Mouse (Mus musculus) embryo, embryonic 10 days (tissue): ENCODE measurements around the gene Flnb.
A peak's percentile ranks its signal among the peaks of the same experiment; 100 is the strongest.

Experiments
- DNase-seq: peaks from one replicate; pipeline ENCODE4 v3.0.0-alpha.2; 2015; ENCODE audit warnings: low spot score

The Flnb gene

GRCm38 (mm10) chr14:7817770-7818462 is at the start of gene Flnb:
Gene Flnb (plus strand): TSS chr14:7817957.
- peak; percentile 97 for DNase-seq

- DNase-seq: peak; percentile 78
These were observed 43.9 kb upstream of the Flnb start for GRCm38 (mm10) chr14:7773714-7774389.

GRCm38 (mm10) chr14:7786073-7786472 is 31.7 kb upstream of the Flnb start:
- DNase-seq: no peak

- no peak for DNase-seq
These were observed 28.3 kb upstream of the Flnb start for GRCm38 (mm10) chr14:7789266-7790030.

- DNase-seq: no peak
These were observed 26.7 kb upstream of the Flnb start for GRCm38 (mm10) chr14:7791061-7791531.

- peak; percentile 75 for DNase-seq
These were observed 26.1 kb upstream of the Flnb start, which contains the start of gene Gm26661 for GRCm38 (mm10) chr14:7791532-7792159. Gene Gm26661 (plus strand): TSS chr14:7791587.

GRCm38 (mm10) chr14:7795961-7796360 is 21.8 kb upstream of the Flnb start:
- DNase-seq: no peak

GRCm38 (mm10) chr14:7800611-7801010 is 17.1 kb upstream of the Flnb start:
- DNase-seq: no peak

GRCm38 (mm10) chr14:7801831-7802230 is 15.9 kb upstream of the Flnb start:
- DNase-seq: peak; percentile 64

GRCm38 (mm10) chr14:7803874-7804557 is 13.7 kb upstream of the Flnb start:
- no peak for DNase-seq

- DNase-seq: no peak
These were observed 13.2 kb upstream of the Flnb start for GRCm38 (mm10) chr14:7804558-7804905.

GRCm38 (mm10) chr14:7807711-7808110 is 10.0 kb upstream of the Flnb start:
- DNase-seq: no peak

- no peak for DNase-seq
These were observed 9.2 kb upstream of the Flnb start for GRCm38 (mm10) chr14:7808501-7808981.

GRCm38 (mm10) chr14:7809043-7809955 is 8.5 kb upstream of the Flnb start:
- no peak for DNase-seq

- peak; percentile 42 for DNase-seq
These were observed 835 bp downstream of the Flnb start for GRCm38 (mm10) chr14:7818463-7819121.

GRCm38 (mm10) chr14:7819446-7819845 is 1.7 kb downstream of the Flnb start:
- DNase-seq: no peak

GRCm38 (mm10) chr14:7821341-7821740 is 3.6 kb downstream of the Flnb start:
- no peak for DNase-seq

- peak; percentile 89 for DNase-seq
These were observed 4.9 kb downstream of the Flnb start for GRCm38 (mm10) chr14:7822693-7823092.

- no peak for DNase-seq
These were observed 7.0 kb downstream of the Flnb start for GRCm38 (mm10) chr14:7824651-7825268.
